Mouse (Mus musculus) embryonic facial prominence, embryonic 10.5 days (tissue): ENCODE data around the gene Trf. TPM values are rescaled to one million over a fixed set of nuclear protein-coding genes. Genes with fewer than 3 reads are reported as not detected.
"Not testable (repeated sequence)": the region's sequence is repeated elsewhere in the genome, so short reads cannot be mapped to it uniquely, and the experiment has no call there.

Experiments used
- DNase-seq: peaks from one replicate; pipeline ENCODE4 v3.0.0-alpha.2; 2017; ENCODE audit warnings: low spot score
- H3K27ac ChIP-seq: fragments of 300-500 bp; sonication (generic); replicated peaks from 2 replicates; pipeline ENCODE4 v1.5.1; 2016; ENCODE audit warnings: mild to moderate bottlenecking
- H3K27me3 ChIP-seq: fragments of 300-500 bp; sonication (generic); replicated peaks from 2 replicates; pipeline ENCODE4 v1.6.1; 2016; ENCODE audit warnings: low read depth, mild to moderate bottlenecking; ENCODE audit not compliant: poor library complexity, severe bottlenecking
- H3K36me3 ChIP-seq: fragments of 300-500 bp; sonication (generic); replicated peaks from 2 replicates; pipeline ENCODE4 v1.6.1; 2016; ENCODE audit warnings: mild to moderate bottlenecking, moderate library complexity
- H3K4me1 ChIP-seq: fragments of 300-500 bp; sonication (generic); 2 replicates; pipeline ENCODE4 v1.6.1; 2016
- H3K4me3 ChIP-seq: fragments of 300-500 bp; sonication (generic); 2 replicates; pipeline ENCODE4 v1.5.1; 2016; ENCODE audit warnings: mild to moderate bottlenecking, moderate library complexity
- H3K9me3 ChIP-seq: fragments of 300-500 bp; sonication (generic); 2 replicates; pipeline ENCODE4 v1.6.1; 2016; ENCODE audit warnings: mild to moderate bottlenecking
- whole genome bisulfite sequencing: fragments of 180-500 bp; shearing (Covaris S2); methylation state at CpG from one replicate; pipeline ENCODE4 v1.1.7; 2016; 5-methylcytosine and 5-hydroxymethylcytosine counted together
- polyA plus RNA-seq: library from polyadenylated mRNA; unstranded; fragments of >200 nt; fragmentation: Nextera tagmentation; extraction: Ambion mirVana; gene quantifications from 2 replicates; pipeline ENCODE4 v1.2.1, GENCODE M21; 2016

Gene Trf
- polyA plus RNA-seq, 1 experiment from 2014 or later: 21.1 TPM

- H3K9me3 ChIP-seq: no peaks in the 10 kb centered on the region
- peaks cover 13% of the 10 kb centered on the region for H3K4me1 ChIP-seq
- H3K4me3 ChIP-seq: no peak overlapping the region
- no peaks in the 10 kb centered on the region for H3K36me3 ChIP-seq
- WGBS: 95% methylated on average over 7 of the region's 7 CpGs
- no peak overlapping the region for H3K27ac ChIP-seq
- no peak for DNase-seq
- no peaks in the 10 kb centered on the region for H3K27me3 ChIP-seq
These were observed 54.6 kb downstream of the Trf start for GRCm38 (mm10) chr9:103175692-103176091.

DNA sequence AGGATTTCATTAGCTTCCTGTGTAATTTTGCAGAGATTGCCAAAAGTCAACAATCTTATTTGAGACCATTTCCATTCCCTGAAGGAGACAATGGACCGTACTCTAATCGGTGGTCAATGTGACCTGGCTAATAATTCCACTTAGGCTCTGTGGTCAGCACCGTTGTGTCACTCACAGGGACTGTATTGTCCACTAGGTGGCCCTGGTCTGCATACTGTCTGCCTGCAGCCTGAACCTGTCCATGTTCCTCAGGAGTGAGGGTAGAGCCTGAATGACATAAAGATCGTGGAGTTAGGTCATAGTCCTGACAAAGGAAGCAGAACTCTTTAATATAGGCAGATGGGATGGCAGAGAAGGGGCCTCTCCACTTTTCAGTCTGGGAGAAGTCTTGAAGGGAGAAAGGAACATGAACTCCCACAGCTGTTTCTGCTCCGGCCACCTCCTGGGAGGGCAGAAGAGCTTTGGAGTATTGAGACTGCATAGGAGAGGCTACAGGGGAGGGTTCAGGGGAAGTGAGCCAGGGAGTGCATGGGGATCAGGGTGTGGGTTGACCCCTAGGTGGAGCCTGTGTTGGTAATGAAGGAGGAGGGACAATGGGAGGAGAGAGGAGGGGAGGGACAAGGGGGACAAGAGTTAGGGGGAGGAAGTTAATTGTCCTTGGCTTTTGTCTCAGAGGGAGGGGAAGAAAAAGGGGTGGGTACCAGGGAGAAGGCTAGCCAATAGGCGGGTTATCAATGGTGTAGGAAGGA, 55.3 kb downstream of the Trf start:
- Histone ChIP-seq H3K27me3 (no peaks in the 10 kb centered on the region), H3K4me1 (peaks cover 6% of the 10 kb centered on the region), H3K36me3 (no peaks in the 10 kb centered on the region), H3K9me3 (no peaks in the 10 kb centered on the region), H3K27ac (no peak overlapping the region), H3K4me3 (no peak overlapping the region)
- 64% methylated on average over 6 of the region's 6 CpGs for WGBS
- DNase-seq: no peak

GRCm38 (mm10) chr9:103168771-103169170, 61.5 kb downstream of the Trf start:
- no peaks in the 10 kb centered on the region for H3K9me3 ChIP-seq
- no peaks in the 10 kb centered on the region for H3K27me3 ChIP-seq
- no peak overlapping the region for H3K4me3 ChIP-seq
- no peak overlapping the region for H3K27ac ChIP-seq
- H3K4me1 ChIP-seq: peaks cover 6% of the 10 kb centered on the region
- 77% methylated on average over 7 of the region's 7 CpGs for WGBS
- no peak for DNase-seq
- H3K36me3 ChIP-seq: 0 out of 2 replicates have a peak, but pooled peaks cover 3% of the 10 kb centered on the region

DNA sequence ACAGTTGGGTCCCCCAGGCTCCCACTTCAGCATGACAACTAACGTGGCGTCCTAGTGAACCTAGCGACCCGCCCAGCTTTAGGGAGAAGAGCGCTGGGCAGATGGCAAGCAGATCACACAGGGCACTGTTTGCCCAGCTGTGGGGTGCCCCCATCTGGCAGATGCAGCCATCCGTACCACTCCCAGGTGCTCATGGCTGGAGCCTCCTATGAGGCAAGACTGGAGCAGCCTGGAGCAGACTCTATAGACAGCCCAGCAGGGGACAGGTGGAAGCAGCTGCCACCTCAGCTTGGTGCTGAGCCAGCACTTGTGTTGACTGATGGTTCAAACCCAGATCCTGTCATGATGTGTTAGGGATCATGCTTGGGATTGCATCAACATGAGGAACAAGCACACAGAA, 62.2 kb downstream of the Trf start:
- WGBS: 80% methylated on average over 6 of the region's 6 CpGs
- Histone ChIP-seq H3K27ac (no peak overlapping the region), H3K27me3 (no peaks in the 10 kb centered on the region), H3K9me3 (no peaks in the 10 kb centered on the region), H3K36me3 (0 out of 2 replicates have a peak, but pooled peaks cover 3% of the 10 kb centered on the region), H3K4me3 (no peak overlapping the region), H3K4me1 (peaks cover 6% of the 10 kb centered on the region)
- DNase-seq: no peak

DNA sequence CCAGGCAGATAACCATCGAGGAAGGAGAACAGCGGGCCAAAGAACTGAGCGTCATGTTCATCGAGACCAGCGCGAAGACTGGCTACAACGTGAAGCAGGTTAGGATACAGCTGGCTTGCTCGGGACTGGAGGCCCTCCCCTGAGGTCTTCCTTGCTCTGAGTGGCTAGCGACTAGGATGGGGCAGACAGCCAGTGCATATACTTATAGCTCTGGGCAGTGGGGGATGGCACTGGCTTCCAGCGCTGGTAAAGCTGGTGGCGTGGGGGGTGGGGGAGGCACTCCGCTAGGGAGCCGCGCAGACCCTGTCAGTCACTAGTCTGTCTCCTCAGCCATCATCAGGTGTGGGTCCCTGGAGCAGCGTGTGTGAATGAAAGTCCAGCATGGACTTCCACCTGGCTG, 66.4 kb downstream of the Trf start:
- H3K27me3 ChIP-seq: no peaks in the 10 kb centered on the region
- no peaks in the 10 kb centered on the region for H3K4me1 ChIP-seq
- DNase-seq: no peak
- 0 out of 2 replicates have a peak, but pooled peaks cover 3% of the 10 kb centered on the region for H3K36me3 ChIP-seq
- H3K9me3 ChIP-seq: no peaks in the 10 kb centered on the region
- H3K4me3 ChIP-seq: no peak overlapping the region
- WGBS: 74% methylated on average over 15 of the region's 15 CpGs
- no peak overlapping the region for H3K27ac ChIP-seq

DNA sequence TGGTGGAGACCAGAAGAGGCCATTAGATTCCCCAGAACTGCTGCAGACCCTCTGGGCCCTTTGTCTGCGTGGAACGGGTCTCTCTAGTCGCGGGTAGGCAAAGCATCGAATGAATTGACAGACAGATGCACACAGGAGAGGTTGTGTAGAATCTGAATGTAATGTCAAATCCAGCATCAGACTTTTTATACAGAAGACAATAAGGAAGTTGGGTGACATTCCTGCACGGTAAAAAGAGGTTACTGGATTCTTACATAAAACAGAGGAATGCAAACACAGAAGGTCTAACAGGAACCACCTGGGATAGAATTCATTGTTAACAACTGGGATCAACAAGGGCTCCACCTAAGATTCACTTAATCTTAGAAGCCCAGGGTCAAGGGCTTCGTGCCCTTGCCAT, 75.1 kb downstream of the Trf start:
- H3K27ac ChIP-seq, H3K9me3 ChIP-seq, H3K36me3 ChIP-seq, DNase-seq, H3K4me3 ChIP-seq, H3K4me1 ChIP-seq, H3K27me3 ChIP-seq: not testable (repeated sequence)
- WGBS: 87% methylated on average over 7 of the region's 7 CpGs

DNA sequence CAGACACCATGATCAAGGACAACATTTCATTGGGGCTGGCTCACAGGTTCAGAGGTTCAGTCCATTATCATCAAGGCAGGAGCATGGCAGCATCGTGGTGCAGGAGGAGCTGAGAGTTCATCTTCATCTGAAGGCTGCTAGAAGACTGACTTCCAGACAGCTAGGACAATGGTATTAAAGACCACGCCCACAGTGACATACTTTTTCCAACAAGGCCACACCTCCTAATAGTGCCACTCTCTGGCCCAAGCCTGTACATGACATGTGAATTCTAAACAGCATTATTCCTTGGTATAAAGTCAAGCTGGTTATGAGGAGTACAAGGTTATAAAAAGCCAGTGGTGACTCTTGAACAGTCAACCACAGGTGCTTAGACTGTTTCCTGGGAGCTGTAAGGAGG, 75.7 kb downstream of the Trf start:
- H3K27ac ChIP-seq: no peak overlapping the region
- H3K36me3 ChIP-seq: no peaks in the 10 kb centered on the region
- DNase-seq: no peak
- no peaks in the 10 kb centered on the region for H3K9me3 ChIP-seq
- WGBS: 85% methylated on average over 2 of the region's 2 CpGs
- H3K4me1 ChIP-seq: no peaks in the 10 kb centered on the region
- no peaks in the 10 kb centered on the region for H3K27me3 ChIP-seq
- H3K4me3 ChIP-seq: no peak overlapping the region

Other genes starting within 250 kb of the Trf start
- 0.69 and 1.2 TPM in 2 replicates for gene Slco2a1, start 241.7 kb downstream of the Trf start, polyA plus RNA-seq
- 6.8 and 8.4 TPM in 2 replicates for gene Rab6b, start 118.7 kb downstream of the Trf start, polyA plus RNA-seq
- 62.8 and 67.6 TPM in 2 replicates for gene Srprb, start 28.3 kb downstream of the Trf start, polyA plus RNA-seq
- 0.58 and 0.95 TPM in 2 replicates for gene Gm20425, start 137 bp downstream of the Trf start, polyA plus RNA-seq
- gene 1300017J02Rik, start 74.6 kb upstream of the Trf start, polyA plus RNA-seq: 2.9 and 4.0 TPM in 2 replicates
- 86.9 and 93.9 TPM in 2 replicates for gene Topbp1, start 74.8 kb upstream of the Trf start, polyA plus RNA-seq
- 184 and 185 TPM in 2 replicates for gene Cdv3, start 135.4 kb upstream of the Trf start, polyA plus RNA-seq
- 0.75 and 1.3 TPM in 2 replicates for gene Bfsp2, start 250.0 kb upstream of the Trf start, polyA plus RNA-seq